Mouse (Mus musculus) cortical plate, adult 2 months (tissue): ENCODE measurements around the gene Tbc1d30. TPM values are rescaled to one million over a fixed set of nuclear protein-coding genes. Genes with fewer than 3 reads are reported as not detected.

Experiments
- H3K27ac ChIP-seq: fragments of 200-500 bp; 2 replicates; pipeline ENCODE4 v1.5.1; 2012; ENCODE audit warnings: low read length, control low read depth, inconsistent platforms; ENCODE audit not compliant: insufficient read depth
- H3K4me1 ChIP-seq: fragments of 200-500 bp; 2 replicates; pipeline ENCODE4 v1.6.1; 2011; ENCODE audit warnings: low read length; ENCODE audit not compliant: control insufficient read depth, insufficient read depth
- H3K4me3 ChIP-seq: fragments of 200-500 bp; 2 replicates; pipeline ENCODE4 v1.5.1; 2011; ENCODE audit warnings: mild to moderate bottlenecking, low read length, control low read depth; ENCODE audit not compliant: insufficient read depth
- CTCF ChIP-seq: fragments of 200-500 bp; IDR thresholded peaks from 2 replicates; pipeline ENCODE4 v1.5.1; 2011; ENCODE audit warnings: mild to moderate bottlenecking, control low read depth, low read length; ENCODE audit not compliant: insufficient read depth; ENCODE audit errors: extremely low read depth
- POLR2A ChIP-seq: fragments of 200-500 bp; IDR thresholded peaks from 2 replicates; pipeline ENCODE4 v1.6.1; 2011; ENCODE audit warnings: mild to moderate bottlenecking, low read length, control low read depth; ENCODE audit not compliant: insufficient read depth; ENCODE audit errors: extremely low read depth
- polyA plus RNA-seq: library from polyadenylated mRNA; depleted of rRNA; stranded (reverse); fragments of >200 nt; gene quantifications from 2 replicates; pipeline ENCODE4 v1.2.3, GENCODE M21; 2012

Tbc1d30 gene
- polyA plus RNA-seq, 1 experiment: 49.1 TPM

DNA sequence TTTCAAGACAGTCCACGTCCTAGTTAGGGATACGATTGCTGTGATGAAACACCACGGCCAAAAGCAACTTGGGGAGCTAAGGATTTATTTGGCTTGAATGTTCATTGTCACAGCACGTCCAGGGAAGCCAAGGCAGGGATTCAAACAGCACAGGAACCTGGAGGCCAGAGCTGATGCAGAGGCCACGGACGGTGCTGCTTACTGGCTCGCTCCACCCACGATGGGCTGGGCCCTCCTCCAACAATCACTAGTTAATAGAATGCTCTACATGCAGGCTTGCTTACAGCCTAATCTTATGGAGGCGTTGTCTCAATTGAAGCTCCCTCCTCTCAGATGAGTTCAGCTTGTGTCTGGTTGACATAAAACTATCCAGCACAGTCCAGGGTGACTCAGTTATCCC lies 16.7 kb upstream of the Tbc1d30 start:
- Histone ChIP-seq H3K4me1 (peaks cover 7% of the 10 kb centered on the region; the same call in 1 of the 2 replicates), H3K4me3 (no peak overlapping the region), H3K27ac (no peak overlapping the region)
- no peak for TF ChIP-seq POLR2A
- no peak for TF ChIP-seq CTCF

DNA sequence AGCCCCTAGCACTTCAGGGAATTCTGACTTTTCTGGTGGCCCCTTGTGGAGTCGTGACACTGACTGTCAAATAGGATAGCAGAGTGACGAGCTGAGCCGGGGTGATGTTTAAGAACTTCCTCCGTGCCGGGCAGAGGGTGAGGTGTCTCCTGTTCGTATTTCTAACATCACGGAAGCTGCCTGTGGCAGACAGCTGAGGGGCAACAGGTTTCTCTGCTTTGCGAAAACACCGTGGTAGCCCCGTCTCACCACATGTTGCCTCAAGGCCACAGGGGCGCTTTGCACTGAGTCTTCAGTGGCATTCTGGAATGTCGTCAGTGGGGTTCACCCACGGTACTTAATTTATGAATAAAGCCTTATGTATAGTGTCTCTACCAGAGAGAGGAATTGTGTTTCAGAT lies 16.2 kb upstream of the Tbc1d30 start:
- H3K4me3 ChIP-seq: no peak overlapping the region

DNA sequence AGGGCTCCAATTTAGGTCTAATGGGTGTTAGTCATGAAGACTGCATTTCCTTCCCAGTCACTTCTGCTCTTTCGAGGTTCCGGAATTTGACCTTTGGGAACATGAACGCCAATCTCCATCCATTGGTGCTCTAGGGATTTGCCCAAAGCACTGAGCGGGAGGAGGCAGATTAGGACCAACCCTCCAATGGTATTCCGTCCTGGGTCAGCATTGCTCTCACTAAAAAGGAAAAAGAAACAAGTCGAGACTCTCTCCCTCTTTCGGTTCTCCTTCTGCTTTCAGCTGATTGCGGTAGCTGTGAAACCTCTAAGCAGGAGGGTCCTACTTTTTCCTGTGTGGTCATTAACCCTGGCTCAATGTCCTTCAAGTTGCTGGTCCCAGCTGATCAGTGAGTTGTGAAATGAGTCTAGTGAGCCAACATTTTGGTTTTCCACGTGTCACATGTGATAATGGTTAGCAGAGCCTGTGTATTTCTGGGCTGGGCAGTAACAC lies 14.7 kb upstream of the Tbc1d30 start:
- H3K4me3 ChIP-seq: peak overlapping the region; percentile 58
- no peak for TF ChIP-seq POLR2A
- no peak for TF ChIP-seq CTCF
- peak overlapping the region; percentile 74; the same call in 1 of the 2 replicates for H3K27ac ChIP-seq
- peaks cover 7% of the 10 kb centered on the region; the same call in 1 of the 2 replicates for H3K4me1 ChIP-seq

More for the DNA sequence above, 16.2 kb upstream of the Tbc1d30 start:
- no peak overlapping the region for H3K27ac ChIP-seq
- H3K4me1 ChIP-seq: peaks cover 7% of the 10 kb centered on the region; the same call in 1 of the 2 replicates
- TF ChIP-seq POLR2A (no peak), CTCF (no peak)

DNA sequence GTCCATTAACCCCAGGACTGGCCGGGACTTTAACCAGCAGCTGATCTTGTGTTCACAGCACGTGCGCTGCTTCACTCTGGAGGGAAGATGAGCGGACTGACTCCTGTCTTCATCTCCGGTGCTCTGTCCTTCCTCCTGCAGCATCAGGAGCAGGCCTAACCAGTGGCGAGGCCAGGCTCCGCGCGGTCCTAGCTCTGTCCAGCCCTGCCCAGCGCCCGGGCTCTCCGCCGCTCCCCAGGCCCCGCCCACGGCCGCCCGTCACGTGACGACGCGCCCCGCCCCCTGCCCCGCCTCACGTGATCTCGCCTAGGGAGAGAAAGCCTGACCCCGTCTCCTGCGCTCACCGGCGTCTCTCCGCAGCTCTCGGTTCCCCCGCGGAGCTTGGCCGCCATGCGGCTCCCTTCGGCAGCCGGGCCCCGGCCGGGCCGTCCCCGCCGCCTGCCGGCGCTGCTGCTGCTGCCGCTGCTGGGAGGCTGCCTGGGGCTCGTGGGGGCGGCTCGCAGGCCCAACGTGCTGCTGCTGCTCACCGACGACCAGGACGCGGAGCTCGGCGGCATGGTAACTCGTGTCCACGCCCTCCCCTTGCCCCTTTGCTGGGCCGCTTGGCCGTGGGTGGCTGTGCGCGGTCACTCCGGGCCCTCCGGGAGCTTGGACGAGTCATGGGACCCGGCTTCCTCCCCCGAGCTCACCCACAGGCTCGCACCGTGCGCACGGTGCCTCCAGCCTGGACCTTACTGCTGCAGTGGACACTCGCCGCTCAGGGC lies 13.9 kb upstream of the Tbc1d30 start, which contains the start of gene Gns:
Gns (plus strand) TSS at position 290 of the 764 bp plus-strand sequence.
- peak; percentile 94 for TF ChIP-seq POLR2A
- no peak for TF ChIP-seq CTCF
- H3K4me1 ChIP-seq: peaks cover 7% of the 10 kb centered on the region; the same call in 1 of the 2 replicates
- peak within 1 kb of the TSS; percentile 58 for H3K4me3 ChIP-seq
- peak within 1 kb of the TSS; percentile 74 for H3K27ac ChIP-seq

DNA sequence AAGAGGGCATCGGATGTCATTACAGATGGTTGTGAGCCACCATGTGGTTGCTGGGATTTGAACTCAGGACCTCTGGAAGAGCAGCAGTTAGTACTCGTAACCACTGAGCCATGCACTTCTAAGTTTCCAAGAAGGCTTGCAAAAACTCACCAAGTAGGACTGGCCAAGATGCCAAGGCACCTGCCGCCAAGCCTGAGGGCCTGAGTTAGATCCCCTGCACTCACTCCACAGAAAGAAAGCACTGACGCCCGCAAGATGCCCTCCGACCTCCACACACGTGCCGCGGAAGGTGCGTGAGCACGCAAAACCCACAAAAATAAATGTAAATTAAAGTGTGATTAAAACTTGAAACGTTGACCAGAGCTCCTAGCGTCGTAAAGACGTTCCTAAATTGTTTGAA lies 13.2 kb upstream of the Tbc1d30 start:
- H3K27ac ChIP-seq: no peak overlapping the region
- peaks cover 7% of the 10 kb centered on the region; the same call in 1 of the 2 replicates for H3K4me1 ChIP-seq
- TF ChIP-seq CTCF (no peak), POLR2A (no peak)
- H3K4me3 ChIP-seq: peak overlapping the region; percentile 58

DNA sequence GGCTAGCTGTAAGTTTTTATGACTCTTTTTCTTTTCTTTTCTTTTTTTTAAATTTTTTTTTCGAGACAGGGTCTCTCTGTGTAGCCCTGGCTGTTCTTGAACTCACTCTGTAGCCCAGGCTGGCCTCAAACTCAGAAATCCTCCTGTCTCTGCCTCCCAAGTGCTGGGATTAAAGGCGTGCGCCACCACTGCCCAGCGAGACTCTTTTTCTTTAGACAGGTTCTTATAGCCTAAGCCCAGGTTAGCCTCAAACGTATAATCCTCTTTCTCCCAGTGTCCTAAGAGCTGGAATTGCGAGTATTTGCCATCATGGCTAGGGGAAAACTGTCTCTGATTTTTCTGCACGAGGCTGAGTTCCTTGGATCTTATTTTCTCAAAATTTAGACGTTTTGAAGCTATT lies 12.1 kb upstream of the Tbc1d30 start:
- Histone ChIP-seq H3K4me1 (peaks cover 7% of the 10 kb centered on the region; the same call in 1 of the 2 replicates), H3K4me3 (no peak overlapping the region), H3K27ac (no peak overlapping the region)
- no peak for TF ChIP-seq CTCF
- TF ChIP-seq POLR2A: no peak

DNA sequence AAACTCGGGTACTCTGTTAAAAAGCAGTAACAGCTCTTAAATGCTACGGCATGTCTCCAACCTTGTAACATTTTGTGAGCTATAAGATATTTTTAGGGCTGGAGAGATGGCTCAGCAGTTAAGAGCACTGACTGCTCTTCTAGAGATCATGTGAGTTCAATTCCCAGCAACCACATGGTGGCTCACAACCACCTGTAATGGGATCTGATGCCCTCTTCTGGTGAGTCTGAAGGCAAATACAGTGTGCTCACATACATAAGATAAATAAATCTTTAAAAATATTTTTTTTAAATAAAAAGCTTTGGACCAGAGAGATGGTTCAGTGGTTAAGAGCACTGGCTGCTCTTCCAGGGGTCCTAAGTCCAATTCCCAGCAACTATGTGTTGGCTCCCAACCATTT lies 9.3 kb upstream of the Tbc1d30 start:
- Histone ChIP-seq H3K27ac (no peak overlapping the region), H3K4me3 (no peak overlapping the region), H3K4me1 (no peaks in the 10 kb centered on the region)
- TF ChIP-seq POLR2A (no peak), CTCF (no peak)

DNA sequence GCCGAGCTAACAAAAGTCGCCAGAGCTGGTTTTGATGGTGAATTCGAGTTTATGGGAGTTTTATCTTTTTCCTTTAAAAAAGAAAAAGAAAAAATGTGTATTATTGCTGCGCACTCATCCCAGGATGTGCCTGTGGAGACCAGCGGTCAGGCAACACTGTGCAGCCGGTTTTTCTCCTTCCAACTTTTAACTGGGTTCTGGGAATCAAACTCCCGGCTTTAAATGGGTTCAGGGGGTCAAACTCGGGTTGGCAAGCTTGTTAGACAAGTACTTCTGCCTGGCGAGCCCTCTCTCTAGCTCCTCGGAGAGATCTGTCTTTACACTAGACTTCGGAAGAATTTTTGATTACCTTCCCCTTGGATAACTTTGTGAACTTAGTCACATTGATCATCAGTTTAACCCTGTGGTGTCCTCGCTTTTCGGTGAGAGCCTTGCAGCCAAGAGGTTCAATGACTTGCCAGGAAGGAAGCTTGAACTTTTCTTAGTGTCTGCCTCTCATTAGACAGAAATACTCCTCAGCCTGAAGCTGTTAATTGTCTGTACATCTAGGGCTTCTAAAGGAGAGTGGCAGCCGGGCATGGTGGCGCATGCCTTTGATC lies 713 bp upstream of the Tbc1d30 start:
- no peak overlapping the region for H3K27ac ChIP-seq
- TF ChIP-seq POLR2A: no peak
- no peak for TF ChIP-seq CTCF
- H3K4me1 ChIP-seq: no peaks in the 10 kb centered on the region
- no peak overlapping the region for H3K4me3 ChIP-seq

DNA sequence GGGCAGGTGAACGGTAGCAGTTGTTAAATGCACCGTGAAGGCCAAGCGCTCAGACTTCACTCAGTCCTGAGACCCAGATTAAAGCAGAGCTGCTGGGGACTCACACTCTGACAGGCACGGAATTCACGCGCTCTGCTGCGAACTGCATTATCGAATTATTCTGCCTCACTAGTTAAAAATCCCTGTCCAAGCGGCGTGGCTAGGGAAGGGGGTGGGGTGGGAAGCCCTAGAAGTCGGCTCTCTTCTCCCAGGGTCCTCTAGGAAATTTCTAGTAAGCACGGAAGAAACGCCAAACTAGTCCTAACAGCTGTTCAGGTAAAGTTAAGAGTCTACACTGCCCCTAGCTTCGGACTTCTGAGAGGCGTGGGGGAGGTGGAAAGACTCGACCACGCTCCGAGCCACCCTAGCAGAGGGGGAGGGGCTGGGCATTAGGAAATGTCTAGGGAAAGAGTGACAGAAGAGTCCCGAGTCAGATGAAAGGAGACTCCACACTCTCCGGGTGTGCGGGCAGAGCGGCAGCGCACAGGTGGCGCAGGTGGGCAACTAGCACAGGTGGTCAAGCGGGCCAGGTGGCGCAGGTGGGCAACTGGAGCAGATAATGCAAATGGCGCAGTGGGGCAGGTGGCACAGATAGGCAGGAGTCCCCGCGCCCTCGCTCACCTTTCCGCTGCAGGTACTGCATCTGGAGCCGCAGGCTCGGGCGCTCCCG lies 567 bp downstream of the Tbc1d30 start:
- no peak for TF ChIP-seq POLR2A
- no peak for TF ChIP-seq CTCF
- Histone ChIP-seq H3K4me1 (no peaks in the 10 kb centered on the region), H3K27ac (no peak overlapping the region), H3K4me3 (peak overlapping the region; percentile 32)
